18 mouse cellular contexts compared by ENCODE assay signal in the genomic region with DNA sequence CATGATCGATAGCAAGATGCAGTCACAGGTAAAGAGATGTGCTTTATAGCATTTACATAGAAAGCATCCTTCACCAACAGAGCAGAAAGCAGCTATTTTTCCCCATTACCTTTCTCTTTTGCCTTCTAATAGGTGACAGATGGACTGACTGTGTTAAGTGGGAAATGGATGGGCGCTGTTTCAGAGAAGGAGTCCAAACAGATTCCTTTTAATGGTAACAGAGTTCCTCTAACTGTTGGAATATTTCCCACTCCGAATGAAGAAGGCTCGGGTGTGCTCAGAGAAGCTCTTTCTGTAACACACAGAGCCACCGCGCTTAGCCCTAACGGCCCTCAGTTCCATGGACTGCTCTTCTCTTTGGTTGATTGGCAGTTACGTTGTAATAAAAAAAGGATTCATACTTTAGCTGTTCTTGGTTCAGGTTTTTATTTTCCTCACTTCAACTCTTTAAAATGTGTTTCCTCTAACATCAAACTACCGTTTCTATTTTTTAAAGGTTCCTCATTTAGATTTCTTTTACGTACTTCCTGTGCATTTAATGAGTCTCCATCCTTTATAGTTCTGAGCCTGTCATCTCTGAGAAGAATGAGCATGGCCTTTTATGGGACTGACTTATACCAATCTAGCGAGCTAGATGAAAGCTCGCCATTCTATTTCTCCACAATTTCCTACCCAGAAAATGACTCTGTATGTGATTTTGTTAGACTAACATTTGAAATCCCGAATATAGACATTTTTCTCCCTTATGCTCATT.
DNase-seq lines count a peak whose midpoint lies in the region; ATAC-seq lines count a peak whose summit lies in the region.
"Had no signal": no experiment of that assay in that cellular context is flagged by ENCODE, and none has a peak within 500 bp of the region (broad histone marks: within the 10 kb centered on the region; RNA-seq: fewer than 3 reads in every experiment).

No protein-coding gene starts in this region.

- H3K4me2 ChIP-seq in liver, embryonic 12.5 days = no peak overlapping the region
- H3K4me2 ChIP-seq: limb, embryonic 13.5 days; neural tube, embryonic 15.5 days had no signal

- no peaks in the 10 kb centered on the region for H3K27me3 ChIP-seq in liver, embryonic 12.5 days (replicated peaks)
- H3K27me3 ChIP-seq: limb, embryonic 13.5 days; neural tube, embryonic 15.5 days had no signal

- ATAC-seq in frontal cortex, adult (ENCODE audit: low TSS enrichment) = peak; percentile 84
- ATAC-seq in inflammation-experienced regulatory T-cells, adult 6 months = peak; percentile 70
- ATAC-seq in liver, embryonic 12.5 days = no peak
- ATAC-seq: hindbrain, embryonic 16.5 days had no signal

- 74% methylated on average over 13 of the region's 13 CpGs for WGBS in liver, embryonic 12.5 days (ENCODE audit: insufficient replicate concordance)

- intact Hi-C loops in heart, postnatal 36 days (cut with DNase I) = loop anchor here (10.0 kb wide), 1 partner anchor 706 kb away; no protein-coding TSS in a partner anchor

- H3K9me3 ChIP-seq in liver, embryonic 12.5 days (replicated peaks) = no peaks in the 10 kb centered on the region

- H3K4me3 ChIP-seq in liver, embryonic 12.5 days = no peak overlapping the region
- H3K4me3 ChIP-seq: limb, embryonic 13.5 days; megakaryocyte, embryonic 14.5 days; neural tube, embryonic 15.5 days had no signal

- H3K4me1 ChIP-seq in liver, embryonic 12.5 days = no peaks in the 10 kb centered on the region
- H3K4me1 ChIP-seq: limb, embryonic 13.5 days had no signal

- no peak overlapping the region for H3K9ac ChIP-seq in liver, embryonic 12.5 days
- H3K9ac ChIP-seq: forebrain, postnatal 0 days; limb, embryonic 13.5 days; neural tube, embryonic 15.5 days had no signal

- DNase-seq in frontal cortex, postnatal 25 days (ENCODE audit: low spot score in 2 of 2) = no peak
- DNase-seq in CD4-positive, CD25-positive, alpha-beta regulatory T cell, adult 2 months (ENCODE audit: low read depth, low spot score) = peak; percentile 32
- DNase-seq in cerebellum, adult 8-10 months = peak; percentile 28
- no peak for DNase-seq in heart, postnatal 36 days
- DNase-seq in frontal cortex, postnatal 10 days (ENCODE audit: low spot score in 2 of 2) = no peak
- DNase-seq: embryo, embryonic 11 days; kidney, postnatal 14 days; lung, adult 2 months; right cerebral cortex, adult 18-20 months; thymus, adult 18-20 months had no signal

- no peaks in the 10 kb centered on the region for H3K36me3 ChIP-seq in liver, embryonic 12.5 days
- H3K36me3 ChIP-seq: limb, embryonic 13.5 days; neural tube, embryonic 15.5 days had no signal

- no peak overlapping the region for H3K27ac ChIP-seq in liver, embryonic 12.5 days
- H3K27ac ChIP-seq: limb, embryonic 13.5 days; neural tube, embryonic 15.5 days had no signal

Comparison
In these comparisons a context has a peak if more than half of its experiments do, and no peak if none do; other contexts are left out.
1. DNase-seq: peak in CD4-positive, CD25-positive, alpha-beta regulatory T cell, adult 2 months (single experiment) and cerebellum, adult 8-10 months (single experiment); none in frontal cortex, postnatal 25 days (0 of 2), heart, postnatal 36 days (0 of 2) and frontal cortex, postnatal 10 days (0 of 2).